Mouse (Mus musculus) MN1 (cell line): ENCODE measurements around the gene Cdk2ap2.

Source experiments
- DNase-seq: peaks from one replicate; pipeline ENCODE4 v3.0.0-alpha.2; 2016; ENCODE audit warnings: low spot score

Gene Cdk2ap2

GRCm38 (mm10) chr19:4094774-4095303 lies 2.1 kb upstream of the Cdk2ap2 start:
- DNase-seq: no peak

- DNase-seq: no peak
These were observed 1.2 kb upstream of the Cdk2ap2 start for GRCm38 (mm10) chr19:4095802-4096201.

- DNase-seq: peak; percentile 71
These were observed 451 bp downstream of the Cdk2ap2 start for GRCm38 (mm10) chr19:4097441-4097825.

- no peak for DNase-seq
These were observed 1.4 kb downstream of the Cdk2ap2 start for GRCm38 (mm10) chr19:4098426-4098825.

- peak; percentile 92 for DNase-seq
These were observed 2.1 kb downstream of the Cdk2ap2 start for GRCm38 (mm10) chr19:4099056-4099455.

GRCm38 (mm10) chr19:4099837-4100717 lies 3.1 kb downstream of the Cdk2ap2 start, which contains the start of gene Pitpnm1:
TSS of gene Pitpnm1 (plus strand) at chr19:4099998.
- peak; percentile 60 for DNase-seq

- peak; percentile 48 for DNase-seq
These were observed 3.8 kb downstream of the Cdk2ap2 start for GRCm38 (mm10) chr19:4100718-4101261.

GRCm38 (mm10) chr19:4101466-4101865 lies 4.5 kb downstream of the Cdk2ap2 start:
- DNase-seq: peak; percentile 45

GRCm38 (mm10) chr19:4102049-4102448 lies 5.1 kb downstream of the Cdk2ap2 start:
- DNase-seq: no peak

GRCm38 (mm10) chr19:4102626-4103025 lies 5.6 kb downstream of the Cdk2ap2 start:
- DNase-seq: no peak

- DNase-seq: no peak
These were observed 6.3 kb downstream of the Cdk2ap2 start for GRCm38 (mm10) chr19:4103294-4103693.

GRCm38 (mm10) chr19:4103792-4104191 lies 6.8 kb downstream of the Cdk2ap2 start:
- DNase-seq: no peak

- no peak for DNase-seq
These were observed 7.8 kb downstream of the Cdk2ap2 start for GRCm38 (mm10) chr19:4104675-4105194.

- no peak for DNase-seq
These were observed 9.7 kb downstream of the Cdk2ap2 start for GRCm38 (mm10) chr19:4106654-4107053.

- no peak for DNase-seq
These were observed 11.6 kb downstream of the Cdk2ap2 start for GRCm38 (mm10) chr19:4108535-4108934.

GRCm38 (mm10) chr19:4112063-4112960 lies 15.3 kb downstream of the Cdk2ap2 start:
- DNase-seq: no peak

- peak; percentile 92 for DNase-seq
These were observed 16.3 kb downstream of the Cdk2ap2 start for GRCm38 (mm10) chr19:4113186-4113805.

- peak; percentile 57 for DNase-seq
These were observed 16.8 kb downstream of the Cdk2ap2 start for GRCm38 (mm10) chr19:4113806-4114230.

GRCm38 (mm10) chr19:4114551-4114950 lies 17.6 kb downstream of the Cdk2ap2 start:
- no peak for DNase-seq

- DNase-seq: no peak
These were observed 18.2 kb downstream of the Cdk2ap2 start for GRCm38 (mm10) chr19:4115144-4115543.

GRCm38 (mm10) chr19:4115816-4116215 lies 18.8 kb downstream of the Cdk2ap2 start:
- DNase-seq: no peak
